Mouse (Mus musculus) C2C12 (cell line): ENCODE measurements around the gene Gm43638.

ENCODE experiments used
- CTCF ChIP-seq: IDR thresholded peaks from one replicate; pipeline ENCODE4 v1.5.1; 2011; ENCODE audit not compliant: control insufficient read depth, insufficient read depth, insufficient read length
- FOSL1 ChIP-seq: IDR thresholded peaks from one replicate; pipeline ENCODE4 v1.8.0; 2011; ENCODE audit warnings: mild to moderate bottlenecking, low read length; ENCODE audit not compliant: poor library complexity, insufficient read depth, severe bottlenecking

DNA sequence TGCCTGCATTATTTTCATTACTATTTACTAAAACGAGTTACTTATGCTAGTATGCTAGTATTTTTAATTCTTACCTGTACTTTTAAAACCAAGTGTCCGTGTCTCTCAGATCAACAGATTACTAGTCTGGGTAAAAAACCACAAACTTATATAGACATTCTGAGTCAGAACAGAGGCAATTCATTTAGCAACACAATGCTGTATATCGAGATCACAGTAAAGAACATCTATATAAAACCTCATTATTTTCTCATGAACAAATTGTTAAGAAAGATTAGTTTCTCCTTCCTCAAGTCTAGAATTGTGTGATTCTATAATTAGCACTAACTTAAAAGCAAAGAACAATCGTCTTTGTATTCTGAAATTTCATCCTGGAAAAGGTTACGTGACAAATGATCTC is 4.4 kb downstream of the Gm43638 start, which contains the start of gene Ugt2a2:
- no peak for TF ChIP-seq CTCF
- TF ChIP-seq FOSL1 = no peak
